Mouse (Mus musculus) lung, embryonic 14.5 days (tissue): ENCODE measurements around the gene Tmbim7. TPM values are rescaled to one million over a fixed set of nuclear protein-coding genes. Genes with fewer than 3 reads are reported as not detected.
"Not testable (repeated sequence)": the region's sequence is repeated elsewhere in the genome, so short reads cannot be mapped to it uniquely, and the experiment has no call there.

Experiments
- ATAC-seq: fragments of 200-750 bp; cut with Nextera tagmentation; 2 replicates; pipeline ENCODE4 v1.8.0; 2017; ENCODE audit warnings: mild to moderate bottlenecking, moderate TSS enrichment, moderate library complexity; ENCODE audit not compliant: insufficient read depth
- DNase-seq: peaks from one replicate; pipeline ENCODE4 v3.0.0-alpha.2; 2015
- H3K27ac ChIP-seq: fragments of 300-500 bp; sonication (generic); 2 replicates; pipeline ENCODE4 v1.5.1; 2014; ENCODE audit warnings: low read depth, mild to moderate bottlenecking, moderate library complexity
- H3K27me3 ChIP-seq: fragments of 300-500 bp; sonication (generic); 2 replicates; pipeline ENCODE4 v1.6.1; 2014; ENCODE audit warnings: low read length, control low read depth; ENCODE audit not compliant: insufficient read depth
- H3K36me3 ChIP-seq: fragments of 300-500 bp; sonication (generic); 2 replicates; pipeline ENCODE4 v1.6.1; 2014; ENCODE audit warnings: control low read depth; ENCODE audit not compliant: insufficient read depth
- H3K4me1 ChIP-seq: fragments of 300-500 bp; sonication (generic); 2 replicates; pipeline ENCODE4 v1.6.1; 2014; ENCODE audit warnings: antibody characterized with exemption, control low read depth; ENCODE audit not compliant: insufficient read depth
- H3K4me2 ChIP-seq: fragments of 300-500 bp; sonication (generic); 2 replicates; pipeline ENCODE4 v1.6.1; 2014; ENCODE audit warnings: mild to moderate bottlenecking
- H3K4me3 ChIP-seq: fragments of 300-500 bp; sonication (generic); 2 replicates; pipeline ENCODE4 v1.5.1; 2014; ENCODE audit warnings: low read depth, low read length
- H3K9ac ChIP-seq: fragments of 300-500 bp; sonication (generic); 2 replicates; pipeline ENCODE4 v1.6.1; 2014
- H3K9me3 ChIP-seq: fragments of 300-500 bp; sonication (generic); 2 replicates; pipeline ENCODE4 v1.6.1; 2016; ENCODE audit warnings: low read depth, low read length, control low read depth
- CTCF ChIP-seq: IDR thresholded peaks from 2 replicates; pipeline ENCODE4 v1.5.1; 2016; ENCODE audit warnings: antibody characterized with exemption, low read depth
- WGBS: fragments of 180-500 bp; shearing (Covaris S2); extraction: QIAGEN DNeasy Blood & Tissue Kit; methylation state at CpG from one replicate; pipeline ENCODE4 v1.1.7; 2014; 5-methylcytosine and 5-hydroxymethylcytosine counted together
- polyA plus RNA-seq: library from polyadenylated mRNA; unstranded; fragments of >200 nt; fragmentation: Nextera tagmentation; extraction: Ambion mirVana; gene quantifications from 2 replicates; pipeline ENCODE4 v1.2.1, GENCODE M21; 2014

The Tmbim7 gene
- polyA plus RNA-seq, 1 experiment from 2014 or later = not detected

DNA sequence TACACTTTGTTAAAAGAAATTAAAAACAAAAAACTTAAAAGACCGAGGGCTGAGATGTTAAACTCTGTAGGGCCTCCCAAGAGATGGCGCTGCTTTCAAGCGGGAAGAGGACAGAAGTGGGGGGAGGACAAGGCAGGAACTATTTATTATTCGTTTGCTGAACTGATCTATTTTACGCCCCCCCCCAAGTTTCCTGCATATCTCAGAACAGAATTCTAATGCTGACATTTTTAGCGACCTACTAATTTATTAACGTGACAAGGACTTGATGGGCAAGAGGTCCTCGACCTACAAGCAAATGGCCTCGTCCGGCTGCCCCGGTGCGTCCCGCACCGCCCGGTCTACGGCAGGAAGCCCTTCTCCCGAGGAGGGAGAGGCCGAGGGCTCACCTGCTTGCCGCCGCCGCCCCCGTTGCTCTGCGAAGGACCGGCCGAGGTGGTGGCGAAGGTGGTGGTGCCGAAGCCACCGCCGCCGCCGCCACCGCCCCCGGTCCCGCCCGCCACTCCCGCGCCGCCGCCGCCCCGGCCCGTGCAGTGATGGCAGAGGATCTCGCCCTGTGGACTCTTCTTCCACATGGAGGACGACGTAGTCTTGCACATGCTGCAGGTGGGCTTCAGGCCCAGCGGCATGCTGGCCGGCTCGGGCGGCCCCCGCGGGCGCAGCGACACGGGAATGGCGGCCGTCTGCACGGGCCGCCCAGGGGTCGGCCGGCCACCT, 3.8 kb upstream of the Tmbim7 start:
- peak; percentile 56 for ATAC-seq
- peak; percentile 61 for TF ChIP-seq CTCF
- Histone ChIP-seq H3K27me3 (no peaks in the 10 kb centered on the region), H3K4me1 (no peaks in the 10 kb centered on the region), H3K9ac (peak overlapping the region; percentile 88), H3K9me3 (no peaks in the 10 kb centered on the region), H3K4me3 (peak overlapping the region; percentile 96), H3K27ac (peak overlapping the region; percentile 95), H3K4me2 (peak overlapping the region; percentile 79), H3K36me3 (peaks cover 29% of the 10 kb centered on the region)
- 0% methylated on average over 35 of the region's 60 CpGs for WGBS
- DNase-seq = peak; percentile 79

DNA sequence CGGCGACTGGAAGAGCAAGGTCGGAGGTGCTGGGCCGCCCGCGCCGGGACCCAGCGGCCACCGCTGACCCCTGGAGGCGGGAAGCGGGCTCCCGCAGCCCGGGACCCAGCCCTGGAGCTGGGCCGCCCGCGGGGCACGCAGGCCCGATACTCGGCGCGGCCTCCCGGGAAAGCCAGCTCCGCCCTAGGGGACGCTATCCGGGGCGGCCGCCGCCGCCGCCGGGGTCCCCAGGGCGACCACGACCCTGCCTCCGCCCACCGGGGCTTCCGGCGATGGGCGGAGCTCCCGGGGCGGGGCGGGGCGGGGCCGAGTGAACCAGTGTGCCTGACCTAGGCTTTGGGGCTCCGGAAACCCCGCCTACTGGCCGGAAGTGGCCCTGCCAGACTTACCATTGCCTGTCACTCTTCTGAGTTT, 3.3 kb upstream of the Tmbim7 start:
- peak overlapping the region; percentile 88 for H3K9ac ChIP-seq
- peak; percentile 96 for ATAC-seq

DNA sequence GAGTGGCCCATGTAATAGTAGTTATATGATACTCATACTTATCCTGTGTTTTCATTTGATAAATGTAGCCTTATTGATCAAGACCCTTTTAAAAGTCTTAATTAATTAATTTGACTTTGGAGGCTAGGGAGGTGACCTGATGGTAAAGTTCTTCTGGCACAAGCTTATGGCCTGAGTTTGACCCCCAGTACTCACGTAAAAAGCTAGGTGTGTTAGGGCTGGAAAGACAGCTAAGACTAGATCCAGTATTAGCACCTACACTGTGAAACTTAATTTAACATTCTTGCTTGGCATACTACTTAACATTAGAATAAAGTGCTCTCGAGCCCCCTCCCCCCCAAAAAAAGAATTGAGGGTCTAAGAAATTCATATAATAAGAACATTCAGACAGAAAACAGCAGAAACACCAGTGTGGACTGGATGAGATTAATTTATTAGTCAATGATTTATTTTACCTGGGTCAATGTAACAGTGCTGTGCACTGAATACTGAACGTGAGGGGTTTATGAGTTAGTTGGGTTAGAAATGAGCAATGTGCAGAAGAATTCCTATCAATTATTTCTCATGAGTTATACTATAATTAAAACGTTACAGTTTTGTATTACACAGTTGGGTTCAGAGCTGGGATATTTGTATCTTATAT, 2.7 kb upstream of the Tmbim7 start:
- Histone ChIP-seq H3K4me2 (peak overlapping the region; percentile 79), H3K9ac (no peak overlapping the region), H3K4me3 (peak overlapping the region; percentile 96; the same call in 1 of the 2 replicates), H3K27me3 (no peaks in the 10 kb centered on the region), H3K36me3 (peaks cover 20% of the 10 kb centered on the region), H3K9me3 (no peaks in the 10 kb centered on the region), H3K27ac (no peak overlapping the region; the same call in 1 of the 2 replicates), H3K4me1 (no peaks in the 10 kb centered on the region)
- DNase-seq = no peak
- peak; percentile 36; the same call in 1 of the 2 replicates for ATAC-seq
- WGBS = 46% methylated on average over 4 of the region's 4 CpGs
- no peak for TF ChIP-seq CTCF

More for the DNA sequence above, 3.3 kb upstream of the Tmbim7 start:
- no peaks in the 10 kb centered on the region for H3K9me3 ChIP-seq
- no peaks in the 10 kb centered on the region for H3K27me3 ChIP-seq
- under 1% methylated on average over 32 of the region's 46 CpGs for WGBS
- DNase-seq = peak; percentile 95
- peaks cover 25% of the 10 kb centered on the region for H3K36me3 ChIP-seq
- H3K27ac ChIP-seq = peak overlapping the region; percentile 95
- peak; percentile 30; the same call in 1 of the 2 replicates for TF ChIP-seq CTCF
- H3K4me3 ChIP-seq = peak overlapping the region; percentile 96
- H3K4me1 ChIP-seq = no peaks in the 10 kb centered on the region
- H3K4me2 ChIP-seq = peak overlapping the region; percentile 79

DNA sequence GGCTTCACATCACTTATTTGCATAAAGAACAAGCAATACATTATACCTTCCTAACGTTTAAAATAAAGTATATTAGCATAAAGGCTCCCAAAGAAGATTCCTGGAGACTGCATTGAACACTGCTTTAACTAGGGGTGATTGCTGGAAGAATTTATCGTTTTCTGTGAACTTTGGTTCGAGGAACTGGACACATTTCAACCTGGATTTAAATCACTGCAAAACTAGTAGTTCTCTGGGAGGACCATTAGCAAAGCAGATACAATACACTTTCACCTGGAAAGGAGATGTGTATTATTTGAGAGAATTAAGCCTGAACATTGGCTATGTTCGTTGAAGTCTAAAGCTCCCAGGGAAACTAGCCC, 2.2 kb upstream of the Tmbim7 start:
- H3K27ac ChIP-seq = no peak overlapping the region
- H3K27me3 ChIP-seq = no peaks in the 10 kb centered on the region
- DNase-seq (no peak), ATAC-seq (no peak)
- H3K9ac ChIP-seq = no peak overlapping the region
- 75% methylated on average over 4 of the region's 4 CpGs for WGBS
- no peaks in the 10 kb centered on the region for H3K4me1 ChIP-seq
- TF ChIP-seq CTCF = no peak
- H3K4me3 ChIP-seq = no peak overlapping the region
- no peaks in the 10 kb centered on the region for H3K9me3 ChIP-seq
- no peak overlapping the region for H3K4me2 ChIP-seq
- H3K36me3 ChIP-seq = peaks cover 16% of the 10 kb centered on the region

DNA sequence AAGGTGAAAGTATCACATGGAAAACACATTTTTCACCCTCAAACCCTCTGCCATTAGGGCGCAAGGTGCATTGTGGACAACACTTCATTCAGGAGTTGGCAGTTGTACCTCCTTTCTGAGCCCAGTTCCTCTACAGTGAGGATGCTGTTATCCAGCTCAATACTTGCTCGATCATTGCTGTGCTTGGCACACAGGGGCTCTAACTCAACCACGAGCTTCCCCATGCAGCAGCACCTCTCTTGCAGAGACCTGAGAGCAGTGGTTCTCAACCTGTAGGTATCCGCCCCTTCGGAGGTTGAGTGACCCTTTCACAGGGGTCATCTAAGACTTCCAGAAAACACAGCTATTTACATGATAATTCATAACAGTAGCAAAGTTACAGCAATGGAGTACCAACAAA, 640 bp downstream of the Tmbim7 start:
- H3K27ac ChIP-seq = no peak overlapping the region
- no peaks in the 10 kb centered on the region for H3K4me1 ChIP-seq
- TF ChIP-seq CTCF = no peak
- H3K9ac ChIP-seq = no peak overlapping the region
- DNase-seq (no peak), ATAC-seq (no peak)
- no peaks in the 10 kb centered on the region for H3K9me3 ChIP-seq
- no peaks in the 10 kb centered on the region for H3K27me3 ChIP-seq
- 75% methylated on average over 5 of the region's 5 CpGs for WGBS
- H3K4me3 ChIP-seq = no peak overlapping the region
- H3K4me2 ChIP-seq = no peak overlapping the region
- H3K36me3 ChIP-seq = no peaks in the 10 kb centered on the region

DNA sequence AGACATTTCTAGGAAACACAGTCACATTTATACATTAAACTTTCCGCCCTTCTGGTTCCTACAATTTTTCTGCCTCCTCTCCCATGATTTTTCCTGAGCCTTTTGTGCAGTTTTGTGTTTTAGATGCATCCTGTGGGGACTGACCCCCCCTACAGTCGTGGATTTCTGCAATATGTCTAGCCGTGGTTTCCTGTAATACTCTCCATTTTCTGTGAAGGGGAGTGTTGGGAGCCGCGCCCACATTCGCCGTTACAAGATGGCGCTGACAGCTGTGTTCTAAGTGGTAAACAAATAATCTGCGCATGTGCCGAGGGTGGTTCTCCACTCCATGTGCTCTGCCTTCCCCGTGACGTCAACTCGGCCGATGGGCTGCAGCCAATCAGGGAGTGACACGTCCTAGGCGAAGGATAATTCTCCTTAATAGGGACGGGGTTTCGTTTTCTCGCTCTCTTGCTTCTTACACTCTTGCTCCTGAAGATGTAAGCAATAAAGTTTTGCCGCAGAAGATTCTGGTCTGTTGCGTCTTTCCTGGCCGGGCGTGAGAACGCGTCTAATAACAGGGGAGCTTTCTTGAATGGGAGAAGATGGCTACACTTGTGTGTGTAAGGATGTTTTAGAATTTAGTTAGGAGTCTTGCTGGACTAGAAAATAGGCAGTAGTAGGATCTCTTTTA, 2.1 kb downstream of the Tmbim7 start:
- H3K9me3 ChIP-seq, H3K27ac ChIP-seq: not testable (repeated sequence)
- WGBS = 87% methylated on average over 15 of the region's 25 CpGs

DNA sequence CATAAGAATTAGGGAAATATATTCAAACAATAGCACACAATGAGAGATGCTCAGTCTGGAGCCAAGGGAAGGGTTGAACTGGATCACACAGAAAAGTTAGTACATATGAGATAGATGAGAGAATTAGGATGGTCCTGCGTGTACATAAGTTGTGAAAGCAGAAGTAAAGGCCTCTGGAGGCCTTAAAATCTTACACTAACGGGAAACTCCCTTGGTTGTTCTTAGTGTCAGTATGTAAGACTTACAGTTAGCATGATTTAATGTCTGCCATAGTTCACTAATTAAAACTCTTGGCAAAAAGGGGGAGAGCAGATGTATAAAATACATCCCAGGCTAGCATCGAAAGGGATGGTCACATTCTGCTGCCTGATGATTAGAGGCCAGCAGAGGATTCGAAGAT, 2.8 kb downstream of the Tmbim7 start:
- 88% methylated on average over 4 of the region's 4 CpGs for WGBS
- no peak for DNase-seq
- Histone ChIP-seq H3K9ac (no peak overlapping the region), H3K4me3 (no peak overlapping the region), H3K4me1 (no peaks in the 10 kb centered on the region), H3K27ac (no peak overlapping the region), H3K36me3 (no peaks in the 10 kb centered on the region), H3K27me3 (no peaks in the 10 kb centered on the region), H3K9me3 (no peaks in the 10 kb centered on the region), H3K4me2 (no peak overlapping the region)
- TF ChIP-seq CTCF = no peak
- no peak for ATAC-seq

More for the DNA sequence above, 2.1 kb downstream of the Tmbim7 start:
- not testable (repeated sequence) for H3K9ac ChIP-seq, DNase-seq, H3K27me3 ChIP-seq, H3K4me3 ChIP-seq, H3K36me3 ChIP-seq, H3K4me1 ChIP-seq, ATAC-seq, H3K4me2 ChIP-seq
